Mouse (Mus musculus): ENCODE measurements around the gene Tmem91. TPM values are rescaled to one million over a fixed set of nuclear protein-coding genes. Genes with fewer than 3 reads are reported as not detected.

Tmem91 gene
- polyA plus RNA-seq, 1 experiment = not detected

DNA sequence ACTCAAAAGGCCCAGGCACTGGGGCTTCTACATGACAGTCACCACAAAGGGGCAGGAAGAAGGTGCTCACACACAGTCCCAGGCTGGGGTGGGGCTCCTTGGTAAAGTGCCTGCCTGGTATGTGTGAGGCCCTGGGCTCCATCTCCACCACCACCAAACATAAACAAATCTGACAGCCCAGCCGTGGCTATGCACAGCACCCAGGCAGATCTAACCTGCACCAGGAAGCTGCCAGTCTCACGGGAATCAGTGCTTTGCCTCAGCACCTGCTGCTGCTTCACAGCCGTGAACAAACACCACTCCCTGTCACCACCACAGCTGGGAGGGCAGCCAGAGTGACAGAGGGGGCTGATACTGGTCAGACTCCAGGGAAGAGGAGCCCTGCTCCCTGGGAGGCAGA, 38.6 kb downstream of the Tmem91 start:
- Histone ChIP-seq H3K27ac (ENCODE audit: insufficient read depth, low read length) (no peak overlapping the region), H3K4me1 (ENCODE audit: control insufficient read depth, insufficient read depth, low read length) (no peaks in the 10 kb centered on the region), H3K4me3 (ENCODE audit: insufficient read depth, low read length) (no peak overlapping the region)
- TF ChIP-seq CTCF (IDR thresholded peaks at IDR 0.05; ENCODE audit: borderline replicate concordance, insufficient read depth, low read length) = no peak
- TF ChIP-seq POLR2A (IDR thresholded peaks at IDR 0.05; ENCODE audit: low read depth, low read length) = no peak

DNA sequence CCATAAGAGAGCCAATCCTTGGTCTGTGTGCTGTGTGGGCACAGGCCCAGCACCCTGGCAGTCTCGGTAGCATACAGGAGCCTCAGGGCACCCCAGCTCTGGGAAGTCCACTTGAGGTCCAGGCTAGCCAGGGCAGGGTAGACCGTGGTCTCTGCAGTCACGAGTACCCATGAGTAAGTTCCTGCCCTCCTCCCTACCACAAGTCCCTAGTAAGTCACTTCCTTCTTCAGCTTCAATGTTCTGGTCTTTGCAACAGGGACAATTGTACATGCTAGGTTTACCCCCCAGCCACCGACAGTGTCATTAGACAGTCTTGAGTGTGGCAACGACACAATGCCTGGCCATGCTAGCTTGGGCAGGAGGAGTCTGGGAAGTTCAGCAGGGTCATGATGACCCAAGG, 42.3 kb downstream of the Tmem91 start:
- Histone ChIP-seq H3K4me1 (ENCODE audit: control insufficient read depth, insufficient read depth, low read length) (peaks cover under 1% of the 10 kb centered on the region; the same call in 1 of the 2 replicates), H3K27ac (ENCODE audit: insufficient read depth, low read length) (no peak overlapping the region), H3K4me3 (ENCODE audit: insufficient read depth, low read length) (no peak overlapping the region)
- no peak for TF ChIP-seq POLR2A (IDR thresholded peaks at IDR 0.05; ENCODE audit: low read depth, low read length)
- no peak for TF ChIP-seq CTCF (IDR thresholded peaks at IDR 0.05; ENCODE audit: borderline replicate concordance, insufficient read depth, low read length)

DNA sequence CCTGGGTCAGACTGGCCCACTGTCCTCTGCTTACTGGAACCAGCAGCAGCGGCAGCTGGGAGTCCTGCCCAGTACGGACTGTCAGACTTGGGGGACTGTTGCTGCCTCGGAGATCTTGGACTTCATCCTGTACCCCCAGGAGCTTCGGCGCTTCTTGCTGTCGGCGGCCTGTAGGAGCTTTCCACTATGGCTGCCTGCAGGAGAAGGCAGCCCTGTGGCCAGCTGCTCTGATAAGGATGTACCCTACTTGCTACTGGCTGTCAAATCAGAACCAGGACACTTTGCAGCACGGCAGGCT, 46.7 kb downstream of the Tmem91 start:
- peaks cover 3% of the 10 kb centered on the region; the same call in 1 of the 2 replicates for H3K4me1 ChIP-seq (ENCODE audit: control insufficient read depth, insufficient read depth, low read length)
- H3K27ac ChIP-seq (ENCODE audit: insufficient read depth, low read length) = no peak overlapping the region
- no peak for TF ChIP-seq POLR2A (IDR thresholded peaks at IDR 0.05; ENCODE audit: low read depth, low read length)
- H3K4me3 ChIP-seq (ENCODE audit: insufficient read depth, low read length) = no peak overlapping the region

DNA sequence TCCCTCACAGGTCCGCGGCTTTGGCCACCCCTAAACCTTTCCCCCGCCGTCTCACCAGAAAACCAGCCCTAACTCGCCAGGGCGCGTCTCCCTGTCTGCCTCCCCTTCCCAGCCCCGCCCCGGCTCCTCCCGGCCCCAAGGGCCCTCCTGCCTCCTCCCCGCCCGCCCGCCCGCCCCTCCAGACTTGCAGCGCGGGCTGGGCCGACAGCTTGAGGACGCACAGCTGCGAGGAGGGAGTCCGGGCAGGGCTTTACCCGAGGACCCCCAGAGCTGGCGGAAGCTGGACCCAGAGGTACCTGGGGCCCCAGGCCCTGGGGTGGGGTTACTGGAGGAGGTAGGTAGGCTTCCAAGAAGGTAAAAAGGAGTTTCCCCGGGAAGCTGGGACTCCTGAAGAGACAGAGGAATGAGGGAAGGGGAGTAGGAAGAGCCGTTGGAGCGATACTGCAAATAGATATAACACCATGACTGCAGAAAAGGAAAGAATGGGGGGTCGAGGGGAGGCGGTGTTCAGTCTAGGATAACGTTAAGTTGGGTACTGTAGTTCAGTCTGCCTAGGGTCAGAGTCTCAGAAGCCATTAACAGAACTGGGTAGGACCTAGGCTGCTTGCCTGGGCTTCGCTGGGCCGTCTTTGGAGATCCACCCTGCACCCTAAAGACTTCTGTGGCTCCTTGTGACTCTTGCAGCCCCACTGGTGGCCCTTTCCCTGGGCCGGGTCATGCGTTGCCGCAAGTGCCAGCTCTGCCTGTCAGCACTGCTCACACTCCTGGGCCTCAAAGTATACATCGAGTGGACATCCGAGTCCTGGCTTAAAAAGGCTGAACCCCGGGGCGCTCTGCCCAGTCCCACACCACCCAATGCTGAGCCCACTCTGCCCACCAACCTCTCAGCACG, 47.3 kb downstream of the Tmem91 start:
- Histone ChIP-seq H3K27ac (ENCODE audit: insufficient read depth, low read length) (no peak overlapping the region), H3K4me3 (ENCODE audit: insufficient read depth, low read length) (peak overlapping the region; percentile 21; the same call in 1 of the 2 replicates), H3K4me1 (ENCODE audit: control insufficient read depth, insufficient read depth, low read length) (peaks cover 3% of the 10 kb centered on the region; the same call in 1 of the 2 replicates)
- TF ChIP-seq POLR2A (IDR thresholded peaks at IDR 0.05; ENCODE audit: low read depth, low read length) (peak; percentile 47), CTCF (IDR thresholded peaks at IDR 0.05; ENCODE audit: borderline replicate concordance, insufficient read depth, low read length) (no peak)

DNA sequence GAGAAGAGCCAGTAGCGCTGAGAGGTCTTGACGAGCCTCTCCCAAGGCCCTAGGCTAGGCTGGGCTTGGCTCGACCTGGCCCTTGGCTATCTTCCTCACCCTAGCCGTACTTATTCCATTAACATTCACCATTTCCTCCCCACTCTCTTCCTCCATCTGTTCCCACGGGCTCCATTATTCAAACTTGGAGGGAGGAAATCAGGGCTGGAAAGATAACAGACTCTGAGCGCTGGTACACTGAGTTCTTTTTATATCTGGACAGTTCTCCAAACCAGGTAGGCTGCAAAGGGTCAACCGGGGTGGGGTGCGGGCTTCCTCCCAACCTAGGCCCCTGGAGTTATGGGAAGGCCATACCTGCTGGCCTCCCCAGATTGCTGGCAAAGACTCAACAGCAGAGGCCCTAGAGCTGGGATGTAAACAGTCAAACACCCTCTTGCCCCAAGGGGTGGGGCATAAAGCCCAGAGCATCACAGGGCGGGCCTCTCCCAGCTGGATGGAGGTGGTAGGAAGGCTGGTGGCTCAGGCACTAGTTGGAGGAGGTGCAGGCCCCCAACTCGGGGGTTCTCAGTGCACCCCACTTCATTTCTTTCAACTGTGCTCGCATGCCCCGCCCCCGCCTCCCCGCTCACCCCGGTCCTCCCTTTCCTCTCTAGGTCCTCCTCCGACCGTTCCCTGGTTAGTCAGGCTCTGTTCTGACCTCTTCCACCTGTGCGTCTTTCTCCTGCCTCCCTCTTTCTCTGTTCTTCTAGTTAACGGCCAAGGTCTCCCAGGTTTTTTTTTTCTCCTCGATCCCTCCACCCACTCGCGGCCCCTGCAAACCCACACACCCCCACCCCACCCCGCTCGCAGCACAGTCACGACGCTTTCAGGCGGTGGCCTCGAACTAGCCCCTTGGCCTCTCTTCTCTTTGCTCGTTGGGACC, 48.2 kb downstream of the Tmem91 start, which contains the start of gene B3gnt8:
Gene B3gnt8, plus strand, starts transcription at position 146 of the 922 bp plus-strand sequence.
- Histone ChIP-seq H3K27ac (ENCODE audit: insufficient read depth, low read length) (no peak within 1 kb of the TSS), H3K4me3 (ENCODE audit: insufficient read depth, low read length) (peak within 1 kb of the TSS; percentile 21; the same call in 1 of the 2 replicates), H3K4me1 (ENCODE audit: control insufficient read depth, insufficient read depth, low read length) (peaks cover 3% of the 10 kb centered on the region; the same call in 1 of the 2 replicates)
- TF ChIP-seq POLR2A (IDR thresholded peaks at IDR 0.05; ENCODE audit: low read depth, low read length) (no peak), CTCF (IDR thresholded peaks at IDR 0.05; ENCODE audit: borderline replicate concordance, insufficient read depth, low read length) (no peak)

DNA sequence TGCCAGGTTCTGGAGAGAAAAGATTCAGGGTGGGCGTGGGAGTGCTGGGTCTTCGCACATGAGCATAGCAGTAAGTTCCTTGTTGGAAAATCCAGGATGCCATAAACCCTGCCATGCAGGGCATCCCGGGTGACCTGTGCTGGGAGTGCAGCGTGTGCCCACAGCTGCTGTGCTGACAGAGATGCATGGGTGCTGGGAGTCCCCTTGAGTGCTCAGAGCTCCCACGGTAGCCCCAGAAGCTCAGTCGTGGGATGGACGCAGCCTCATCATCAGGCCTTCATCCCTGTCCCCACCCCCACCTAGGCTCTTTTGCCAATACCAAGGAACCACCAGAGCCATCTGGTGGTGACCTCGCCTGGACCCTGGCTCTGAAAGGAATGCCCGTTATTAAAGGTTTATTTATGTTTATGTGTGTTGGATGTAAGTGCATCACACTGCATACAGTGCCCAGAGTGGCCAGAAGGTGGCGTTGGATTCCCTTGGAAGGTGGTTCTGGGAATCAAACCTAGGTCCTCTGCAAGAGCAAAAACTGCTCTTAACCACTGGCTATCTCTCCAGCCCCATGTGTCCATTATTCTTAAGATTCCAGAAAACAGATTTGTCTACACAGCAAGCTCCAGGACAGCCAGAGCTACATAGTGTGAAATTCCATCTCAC, 49.2 kb downstream of the Tmem91 start:
- TF ChIP-seq POLR2A (IDR thresholded peaks at IDR 0.05; ENCODE audit: low read depth, low read length) = no peak
- TF ChIP-seq CTCF (IDR thresholded peaks at IDR 0.05; ENCODE audit: borderline replicate concordance, insufficient read depth, low read length) = no peak
- H3K27ac ChIP-seq (ENCODE audit: insufficient read depth, low read length) = no peak overlapping the region

DNA sequence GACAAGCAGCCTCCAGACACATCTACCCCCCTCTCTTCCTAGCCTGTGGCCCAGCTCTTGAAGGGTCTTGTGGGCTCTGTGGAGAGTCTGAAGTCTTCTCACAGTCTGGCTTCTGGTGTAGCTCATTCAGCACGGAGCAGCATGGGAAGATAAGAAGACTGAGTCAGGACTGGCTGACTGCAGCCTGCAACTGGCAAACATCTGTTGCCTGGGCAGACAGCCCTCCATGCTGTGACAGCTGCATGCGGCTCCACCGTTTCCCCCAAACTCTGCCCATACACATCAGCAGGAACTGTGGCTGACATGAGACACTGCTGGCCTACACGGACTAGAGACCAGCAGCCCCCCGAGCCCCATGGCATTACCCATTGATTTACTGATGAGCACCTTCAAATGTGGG, 50.1 kb downstream of the Tmem91 start:
- H3K27ac ChIP-seq (ENCODE audit: insufficient read depth, low read length) = no peak overlapping the region
- H3K4me3 ChIP-seq (ENCODE audit: insufficient read depth, low read length) = no peak overlapping the region
- no peak for TF ChIP-seq CTCF (IDR thresholded peaks at IDR 0.05; ENCODE audit: borderline replicate concordance, insufficient read depth, low read length)
- TF ChIP-seq POLR2A (IDR thresholded peaks at IDR 0.05; ENCODE audit: low read depth, low read length) = no peak
- peaks cover 3% of the 10 kb centered on the region; the same call in 1 of the 2 replicates for H3K4me1 ChIP-seq (ENCODE audit: control insufficient read depth, insufficient read depth, low read length)

More for the DNA sequence above, 49.2 kb downstream of the Tmem91 start:
- peaks cover 3% of the 10 kb centered on the region; the same call in 1 of the 2 replicates for H3K4me1 ChIP-seq (ENCODE audit: control insufficient read depth, insufficient read depth, low read length)
- H3K4me3 ChIP-seq (ENCODE audit: insufficient read depth, low read length) = no peak overlapping the region

DNA sequence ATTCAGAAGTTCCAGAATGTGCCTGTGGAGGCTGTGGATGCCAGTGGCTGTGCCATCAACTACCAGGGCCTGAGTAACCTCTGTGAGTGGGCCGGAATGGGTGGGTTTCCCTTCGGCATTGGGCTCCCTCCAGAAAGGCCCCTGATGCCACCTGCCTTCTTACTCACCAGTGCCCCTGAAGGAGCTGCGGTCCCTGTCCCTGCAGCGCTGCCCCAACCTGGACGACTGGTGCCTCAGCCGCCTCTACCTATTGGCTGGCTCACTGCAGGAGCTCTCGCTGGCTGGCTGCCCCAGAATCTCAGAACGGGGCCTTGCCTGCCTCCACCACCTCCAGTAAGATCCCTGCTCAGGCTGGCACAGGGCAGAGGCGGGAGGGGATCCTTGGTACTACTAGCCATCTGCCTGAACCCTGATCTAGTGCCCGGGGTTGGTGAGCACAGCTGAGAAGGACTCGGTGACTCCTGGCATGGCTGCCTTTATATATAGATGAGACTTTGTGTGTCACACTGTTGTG, 51.1 kb downstream of the Tmem91 start:
- peaks cover 3% of the 10 kb centered on the region; the same call in 1 of the 2 replicates for H3K4me1 ChIP-seq (ENCODE audit: control insufficient read depth, insufficient read depth, low read length)
- no peak overlapping the region for H3K4me3 ChIP-seq (ENCODE audit: insufficient read depth, low read length)
- no peak overlapping the region for H3K27ac ChIP-seq (ENCODE audit: insufficient read depth, low read length)
- TF ChIP-seq CTCF (IDR thresholded peaks at IDR 0.05; ENCODE audit: borderline replicate concordance, insufficient read depth, low read length) = no peak
- no peak for TF ChIP-seq POLR2A (IDR thresholded peaks at IDR 0.05; ENCODE audit: low read depth, low read length)

DNA sequence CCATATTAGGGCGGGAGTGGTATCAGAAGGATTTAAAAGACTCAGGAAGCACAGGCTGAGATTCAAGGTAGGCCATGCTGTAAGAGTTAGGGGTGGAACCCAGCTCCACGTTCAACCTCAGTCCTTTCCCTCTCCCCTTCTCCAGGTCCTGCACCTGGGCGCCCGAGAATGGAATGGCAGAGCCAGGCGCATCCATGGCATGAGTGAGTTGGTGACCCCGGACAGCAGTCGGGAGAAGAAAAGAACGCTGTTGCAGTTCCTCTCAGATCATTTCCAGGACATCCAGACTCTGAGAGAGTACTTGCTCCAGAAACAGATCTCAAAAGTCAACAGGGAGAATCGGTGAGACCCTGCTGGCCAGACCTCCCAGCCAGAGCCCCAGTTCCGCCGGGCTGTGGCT, 54.2 kb downstream of the Tmem91 start:
- no peak overlapping the region for H3K27ac ChIP-seq (ENCODE audit: insufficient read depth, low read length)
- TF ChIP-seq CTCF (IDR thresholded peaks at IDR 0.05; ENCODE audit: borderline replicate concordance, insufficient read depth, low read length) = no peak
- TF ChIP-seq POLR2A (IDR thresholded peaks at IDR 0.05; ENCODE audit: low read depth, low read length) = no peak
- H3K4me1 ChIP-seq (ENCODE audit: control insufficient read depth, insufficient read depth, low read length) = no peaks in the 10 kb centered on the region
- no peak overlapping the region for H3K4me3 ChIP-seq (ENCODE audit: insufficient read depth, low read length)

Measured in embryonic fibroblast, embryonic 13.5 days (primary cell).